Mouse (Mus musculus) liver, postnatal 0 days (tissue): ENCODE data around the gene Wnt10b.

ENCODE experiments used
- CTCF ChIP-seq: sonication (generic); IDR thresholded peaks from 2 replicates; pipeline ENCODE4 v1.5.1; 2016; ENCODE audit warnings: antibody characterized with exemption, low read depth
- EP300 ChIP-seq: IDR thresholded peaks from 2 replicates; pipeline ENCODE4 v1.6.1; 2016; ENCODE audit warnings: antibody characterized with exemption, low read depth, mild to moderate bottlenecking

DNA sequence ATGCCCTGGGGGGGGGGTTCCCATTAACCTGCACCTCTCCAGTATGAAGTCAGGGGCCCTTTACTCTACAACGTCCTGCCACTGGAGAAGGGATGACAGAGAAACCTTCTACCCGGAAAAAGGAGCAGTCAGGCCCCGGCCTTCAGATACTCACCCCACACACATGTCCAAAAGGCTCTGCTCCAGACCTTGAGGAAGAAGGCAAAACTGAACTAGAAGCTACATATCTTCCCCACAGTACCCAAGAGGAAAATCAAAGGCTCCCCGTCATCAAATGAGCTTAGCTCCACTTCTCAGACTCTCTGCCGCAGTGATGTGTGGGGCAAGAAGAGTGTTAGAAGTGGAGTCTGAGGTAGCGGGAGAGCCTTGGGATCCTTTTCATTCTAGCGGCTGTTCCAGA is 51.2 kb downstream of the Wnt10b start:
- TF ChIP-seq EP300 (no peak), CTCF (no peak)
